Mouse (Mus musculus): Measurements from ENCODE around the gene Tgm2. TPM values are rescaled to one million over a fixed set of nuclear protein-coding genes. Genes with fewer than 3 reads are reported as not detected.

Gene Tgm2
- polyA plus RNA-seq, 1 experiment from 2014 or later, result 1.7 TPM

GRCm38 (mm10) chr2:158094300-158094699, 51.9 kb downstream of the Tgm2 start:
- H3K4me3 ChIP-seq (ENCODE audit: low read depth, low read length), result no peak overlapping the region
- no peaks in the 10 kb centered on the region for H3K9me3 ChIP-seq (ENCODE audit: control insufficient read depth, low read length)
- no peak for DNase-seq (ENCODE audit: low spot score)
- no peak for ATAC-seq (ENCODE audit: insufficient number of reproducible peaks, low FRiP score, low TSS enrichment, low read depth)
- H3K4me1 ChIP-seq (ENCODE audit: control insufficient read depth, insufficient read depth, low read length), result no peaks in the 10 kb centered on the region
- H3K4me2 ChIP-seq (ENCODE audit: low read depth, severe bottlenecking), result no peak overlapping the region
- no peaks in the 10 kb centered on the region for H3K27me3 ChIP-seq (ENCODE audit: control insufficient read depth, insufficient read depth, low read length)
- WGBS, result 86% methylated on average over 7 of the region's 7 CpGs
- H3K9ac ChIP-seq (ENCODE audit: low read length), result no peak overlapping the region
- H3K36me3 ChIP-seq (ENCODE audit: control insufficient read depth, insufficient read depth, low read length), result no peaks in the 10 kb centered on the region
- H3K27ac ChIP-seq (replicated peaks; ENCODE audit: low read depth, low read length), result no peak overlapping the region

- no peak overlapping the region for H3K4me2 ChIP-seq (ENCODE audit: low read depth, severe bottlenecking)
- no peak for DNase-seq (ENCODE audit: low spot score)
- ATAC-seq (ENCODE audit: insufficient number of reproducible peaks, low FRiP score, low TSS enrichment, low read depth), result no peak; the same call in 1 of the 2 replicates
- H3K4me1 ChIP-seq (ENCODE audit: control insufficient read depth, insufficient read depth, low read length), result no peaks in the 10 kb centered on the region
- H3K27ac ChIP-seq (replicated peaks; ENCODE audit: low read depth, low read length), result no peak overlapping the region
- no peaks in the 10 kb centered on the region for H3K9me3 ChIP-seq (ENCODE audit: control insufficient read depth, low read length)
- H3K4me3 ChIP-seq (ENCODE audit: low read depth, low read length), result no peak overlapping the region
- no peaks in the 10 kb centered on the region for H3K27me3 ChIP-seq (ENCODE audit: control insufficient read depth, insufficient read depth, low read length)
- no peaks in the 10 kb centered on the region for H3K36me3 ChIP-seq (ENCODE audit: control insufficient read depth, insufficient read depth, low read length)
- WGBS, result 71% methylated on average over 5 of the region's 5 CpGs
- no peak overlapping the region for H3K9ac ChIP-seq (ENCODE audit: low read length)
These were observed 52.9 kb downstream of the Tgm2 start for GRCm38 (mm10) chr2:158093345-158093744.

- WGBS, result 88% methylated on average over 4 of the region's 4 CpGs
- no peaks in the 10 kb centered on the region for H3K4me1 ChIP-seq (ENCODE audit: control insufficient read depth, insufficient read depth, low read length)
- no peak overlapping the region for H3K27ac ChIP-seq (replicated peaks; ENCODE audit: low read depth, low read length)
- no peak overlapping the region for H3K9ac ChIP-seq (ENCODE audit: low read length)
- ATAC-seq (ENCODE audit: insufficient number of reproducible peaks, low FRiP score, low TSS enrichment, low read depth) (no peak), DNase-seq (ENCODE audit: low spot score) (no peak)
- H3K9me3 ChIP-seq (ENCODE audit: control insufficient read depth, low read length), result no peaks in the 10 kb centered on the region
- no peaks in the 10 kb centered on the region for H3K27me3 ChIP-seq (ENCODE audit: control insufficient read depth, insufficient read depth, low read length)
- H3K4me3 ChIP-seq (ENCODE audit: low read depth, low read length), result no peak overlapping the region
- H3K4me2 ChIP-seq (ENCODE audit: low read depth, severe bottlenecking), result no peak overlapping the region
- H3K36me3 ChIP-seq (ENCODE audit: control insufficient read depth, insufficient read depth, low read length), result no peaks in the 10 kb centered on the region
These were observed 56.1 kb downstream of the Tgm2 start for GRCm38 (mm10) chr2:158090096-158090495.

- H3K9ac ChIP-seq (ENCODE audit: low read length), result no peak overlapping the region
- no peaks in the 10 kb centered on the region for H3K36me3 ChIP-seq (ENCODE audit: control insufficient read depth, insufficient read depth, low read length)
- no peaks in the 10 kb centered on the region for H3K4me1 ChIP-seq (ENCODE audit: control insufficient read depth, insufficient read depth, low read length)
- no peak overlapping the region for H3K27ac ChIP-seq (replicated peaks; ENCODE audit: low read depth, low read length)
- ATAC-seq (ENCODE audit: insufficient number of reproducible peaks, low FRiP score, low TSS enrichment, low read depth) (no peak), DNase-seq (ENCODE audit: low spot score) (no peak)
- no peaks in the 10 kb centered on the region for H3K27me3 ChIP-seq (ENCODE audit: control insufficient read depth, insufficient read depth, low read length)
- no peaks in the 10 kb centered on the region for H3K9me3 ChIP-seq (ENCODE audit: control insufficient read depth, low read length)
- no peak overlapping the region for H3K4me2 ChIP-seq (ENCODE audit: low read depth, severe bottlenecking)
- H3K4me3 ChIP-seq (ENCODE audit: low read depth, low read length), result no peak overlapping the region
- WGBS, result 70% methylated on average over 8 of the region's 8 CpGs
These were observed 61.8 kb downstream of the Tgm2 start for GRCm38 (mm10) chr2:158084486-158084885.

GRCm38 (mm10) chr2:158080622-158081241, 65.5 kb downstream of the Tgm2 start:
- Histone ChIP-seq H3K27ac (replicated peaks; ENCODE audit: low read depth, low read length) (no peak overlapping the region), H3K27me3 (ENCODE audit: control insufficient read depth, insufficient read depth, low read length) (no peaks in the 10 kb centered on the region), H3K36me3 (ENCODE audit: control insufficient read depth, insufficient read depth, low read length) (peaks cover 9% of the 10 kb centered on the region), H3K9me3 (ENCODE audit: control insufficient read depth, low read length) (no peaks in the 10 kb centered on the region), H3K4me2 (ENCODE audit: low read depth, severe bottlenecking) (no peak overlapping the region), H3K4me3 (ENCODE audit: low read depth, low read length) (no peak overlapping the region), H3K4me1 (ENCODE audit: control insufficient read depth, insufficient read depth, low read length) (no peaks in the 10 kb centered on the region), H3K9ac (ENCODE audit: low read length) (no peak overlapping the region)
- DNase-seq (ENCODE audit: low spot score) (no peak), ATAC-seq (ENCODE audit: insufficient number of reproducible peaks, low FRiP score, low TSS enrichment, low read depth) (no peak)
- WGBS, result 90% methylated on average over 9 of the region's 9 CpGs

- no peak for ATAC-seq (ENCODE audit: insufficient number of reproducible peaks, low FRiP score, low TSS enrichment, low read depth)
- Histone ChIP-seq H3K36me3 (ENCODE audit: control insufficient read depth, insufficient read depth, low read length) (peaks cover 11% of the 10 kb centered on the region), H3K4me2 (ENCODE audit: low read depth, severe bottlenecking) (no peak overlapping the region), H3K27ac (replicated peaks; ENCODE audit: low read depth, low read length) (no peak overlapping the region), H3K4me3 (ENCODE audit: low read depth, low read length) (no peak overlapping the region), H3K9ac (ENCODE audit: low read length) (no peak overlapping the region), H3K27me3 (ENCODE audit: control insufficient read depth, insufficient read depth, low read length) (no peaks in the 10 kb centered on the region), H3K4me1 (ENCODE audit: control insufficient read depth, insufficient read depth, low read length) (no peaks in the 10 kb centered on the region), H3K9me3 (ENCODE audit: control insufficient read depth, low read length) (no peaks in the 10 kb centered on the region)
- DNase-seq (ENCODE audit: low spot score), result no peak
- 68% methylated on average over 9 of the region's 9 CpGs for WGBS
These were observed 66.3 kb downstream of the Tgm2 start for GRCm38 (mm10) chr2:158079843-158080395.

- Histone ChIP-seq H3K4me3 (ENCODE audit: low read depth, low read length) (no peak overlapping the region), H3K9me3 (ENCODE audit: control insufficient read depth, low read length) (no peaks in the 10 kb centered on the region), H3K36me3 (ENCODE audit: control insufficient read depth, insufficient read depth, low read length) (peaks cover 11% of the 10 kb centered on the region), H3K9ac (ENCODE audit: low read length) (no peak overlapping the region), H3K4me1 (ENCODE audit: control insufficient read depth, insufficient read depth, low read length) (no peaks in the 10 kb centered on the region), H3K27me3 (ENCODE audit: control insufficient read depth, insufficient read depth, low read length) (no peaks in the 10 kb centered on the region), H3K4me2 (ENCODE audit: low read depth, severe bottlenecking) (no peak overlapping the region), H3K27ac (replicated peaks; ENCODE audit: low read depth, low read length) (no peak overlapping the region)
- ATAC-seq (ENCODE audit: insufficient number of reproducible peaks, low FRiP score, low TSS enrichment, low read depth) (no peak), DNase-seq (ENCODE audit: low spot score) (no peak)
- WGBS, result 89% methylated on average over 7 of the region's 7 CpGs
These were observed 67.3 kb downstream of the Tgm2 start for GRCm38 (mm10) chr2:158078971-158079370.

GRCm38 (mm10) chr2:158077981-158078380, 68.3 kb downstream of the Tgm2 start:
- WGBS, result 43% methylated on average over 2 of the region's 2 CpGs
- Histone ChIP-seq H3K27me3 (ENCODE audit: control insufficient read depth, insufficient read depth, low read length) (no peaks in the 10 kb centered on the region), H3K4me1 (ENCODE audit: control insufficient read depth, insufficient read depth, low read length) (no peaks in the 10 kb centered on the region), H3K36me3 (ENCODE audit: control insufficient read depth, insufficient read depth, low read length) (peaks cover 11% of the 10 kb centered on the region), H3K4me3 (ENCODE audit: low read depth, low read length) (no peak overlapping the region), H3K27ac (replicated peaks; ENCODE audit: low read depth, low read length) (no peak overlapping the region), H3K4me2 (ENCODE audit: low read depth, severe bottlenecking) (no peak overlapping the region), H3K9me3 (ENCODE audit: control insufficient read depth, low read length) (no peaks in the 10 kb centered on the region), H3K9ac (ENCODE audit: low read length) (no peak overlapping the region)
- ATAC-seq (ENCODE audit: insufficient number of reproducible peaks, low FRiP score, low TSS enrichment, low read depth), result no peak
- no peak for DNase-seq (ENCODE audit: low spot score)

GRCm38 (mm10) chr2:158076690-158077089, 69.5 kb downstream of the Tgm2 start:
- Histone ChIP-seq H3K9ac (ENCODE audit: low read length) (no peak overlapping the region), H3K27ac (replicated peaks; ENCODE audit: low read depth, low read length) (no peak overlapping the region), H3K4me3 (ENCODE audit: low read depth, low read length) (no peak overlapping the region), H3K27me3 (ENCODE audit: control insufficient read depth, insufficient read depth, low read length) (no peaks in the 10 kb centered on the region), H3K36me3 (ENCODE audit: control insufficient read depth, insufficient read depth, low read length) (peaks cover 11% of the 10 kb centered on the region), H3K4me2 (ENCODE audit: low read depth, severe bottlenecking) (no peak overlapping the region), H3K9me3 (ENCODE audit: control insufficient read depth, low read length) (no peaks in the 10 kb centered on the region), H3K4me1 (ENCODE audit: control insufficient read depth, insufficient read depth, low read length) (no peaks in the 10 kb centered on the region)
- no peak for DNase-seq (ENCODE audit: low spot score)
- WGBS, result 88% methylated on average over 6 of the region's 6 CpGs
- no peak for ATAC-seq (ENCODE audit: insufficient number of reproducible peaks, low FRiP score, low TSS enrichment, low read depth)

All from limb, embryonic 11.5 days (tissue).